8 mouse cellular contexts compared by ENCODE assay signal in the genomic region with DNA sequence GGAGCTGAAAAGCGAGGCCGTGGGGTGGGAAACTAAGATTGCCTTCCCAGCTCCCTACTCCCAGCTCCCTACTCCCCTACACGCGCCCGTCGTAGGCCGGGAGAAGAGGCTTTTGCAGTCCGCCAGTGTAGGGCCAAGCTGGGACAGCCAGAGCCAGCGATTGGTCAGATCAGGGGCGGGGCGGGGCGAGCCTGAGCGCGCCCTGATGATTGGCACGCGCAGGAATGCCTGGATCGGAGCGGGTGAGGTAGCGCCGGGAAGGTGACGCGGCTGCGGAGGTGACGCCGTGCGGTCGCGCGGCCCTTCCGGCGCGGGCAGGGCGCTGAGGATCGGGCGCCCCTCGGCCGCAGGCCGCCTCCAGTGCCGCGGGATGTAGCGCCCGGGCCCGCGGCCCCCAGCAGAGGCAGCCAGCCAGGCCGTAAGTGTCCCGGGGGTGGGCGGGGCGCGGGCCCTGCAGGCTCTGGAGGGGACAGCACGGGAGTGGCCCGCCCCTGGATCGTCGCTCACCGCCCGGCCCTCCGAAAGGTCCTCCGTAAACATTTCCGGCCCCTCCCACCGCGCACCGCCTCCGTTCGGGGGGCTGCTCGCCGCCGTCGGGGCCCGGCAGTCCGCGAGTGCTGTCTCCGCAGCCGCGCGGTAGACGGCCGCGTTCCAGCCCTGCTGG. TPM values are rescaled to one million over a fixed set of nuclear protein-coding genes. Genes with fewer than 3 reads are reported as not detected.
A peak's percentile ranks its signal among the peaks of the same experiment; 100 is the strongest.
DNase-seq lines count a peak whose midpoint lies in the region; ATAC-seq and TF ChIP-seq lines count a peak whose summit lies in the region.

A gene (plus strand): TSS at position 211 of the 664 bp plus-strand sequence.

- ATAC-seq in heart, embryonic 11.5 days (replicated peaks; ENCODE audit: insufficient number of reproducible peaks, low FRiP score, low TSS enrichment): peak; percentile 100
- ATAC-seq in kidney, embryonic 16.5 days (ENCODE audit: low FRiP score, low TSS enrichment): peak; percentile 100

- H3K36me3 ChIP-seq in C2C12 (ENCODE audit: control insufficient read depth, insufficient read depth) (peaks cover 9% of the 10 kb centered on the region), myocyte (ENCODE audit: control insufficient read depth, insufficient read depth) (peaks cover 28% of the 10 kb centered on the region)
- peaks cover 63% of the 10 kb centered on the region for H3K36me3 ChIP-seq in erythroblast, embryonic 14.5 days (ENCODE audit: control insufficient read depth)
- H3K36me3 ChIP-seq in heart, embryonic 11.5 days (ENCODE audit: control insufficient read depth, insufficient read depth, low read length): no peaks in the 10 kb centered on the region
- H3K36me3 ChIP-seq in kidney, embryonic 16.5 days (ENCODE audit: insufficient read depth, low read length): peaks cover 12% of the 10 kb centered on the region
- H3K36me3 ChIP-seq in liver, adult 2 months (ENCODE audit: control insufficient read depth, insufficient read depth, low read length): no peaks in the 10 kb centered on the region
- H3K36me3 ChIP-seq in splenic B cell, adult 2 months (ENCODE audit: control insufficient read depth, insufficient read depth, low read length, poor library complexity, severe bottlenecking): no peaks in the 10 kb centered on the region

- DNase-seq in brain, embryonic 14.5 days (ENCODE audit: low read depth): peak; percentile 99
- peak; percentile 89 for DNase-seq in liver, adult 2 months (ENCODE audit: extremely low read depth, low read depth, low spot score)
- peak; percentile 93 for DNase-seq in splenic B cell, adult 2 months (ENCODE audit: low read depth, low spot score)

- WGBS in heart, embryonic 11.5 days (ENCODE audit: insufficient replicate concordance): under 1% methylated on average over 75 of the region's 77 CpGs
- under 1% methylated on average over 75 of the region's 77 CpGs for WGBS in kidney, embryonic 16.5 days
- WGBS in liver, adult 2 months: 1% methylated on average over 57 of the region's 77 CpGs

- H3ac ChIP-seq in C2C12 (ENCODE audit: control insufficient read depth, insufficient read length, low read depth) (peak within 1 kb of the TSS; percentile 92), myocyte (ENCODE audit: control insufficient read depth, insufficient read length) (peak within 1 kb of the TSS; percentile 100)

- peak within 1 kb of the TSS; percentile 92 for H3K27ac ChIP-seq in heart, embryonic 11.5 days (ENCODE audit: low read depth, low read length)
- peak within 1 kb of the TSS; percentile 96 for H3K27ac ChIP-seq in kidney, embryonic 16.5 days (ENCODE audit: low read length)
- peak within 1 kb of the TSS; percentile 93 for H3K27ac ChIP-seq in liver, adult 2 months (replicated peaks; ENCODE audit: insufficient read depth, low read depth, low read length)

- H3K4me3 ChIP-seq in C2C12 (ENCODE audit: insufficient read depth, poor library complexity, severe bottlenecking) (peak within 1 kb of the TSS; percentile 82), myocyte (peak within 1 kb of the TSS; percentile 51)
- peak within 1 kb of the TSS; percentile 93 for H3K4me3 ChIP-seq in erythroblast, embryonic 14.5 days (replicated peaks)
- peak within 1 kb of the TSS; percentile 96 for H3K4me3 ChIP-seq in heart, embryonic 11.5 days (ENCODE audit: low read depth, low read length)
- peak within 1 kb of the TSS; percentile 88 for H3K4me3 ChIP-seq in kidney, embryonic 16.5 days (ENCODE audit: low read length)
- peak within 1 kb of the TSS; percentile 91 for H3K4me3 ChIP-seq in liver, adult 2 months (ENCODE audit: insufficient read depth, low read depth, low read length)

- H3K9me3 ChIP-seq in erythroblast, embryonic 14.5 days (ENCODE audit: control insufficient read depth, low read length): no peaks in the 10 kb centered on the region
- H3K9me3 ChIP-seq in heart, embryonic 11.5 days (replicated peaks; ENCODE audit: control insufficient read depth, low read length): no peaks in the 10 kb centered on the region
- H3K9me3 ChIP-seq in kidney, embryonic 16.5 days (ENCODE audit: low read length): no peaks in the 10 kb centered on the region

- H3K79me3 ChIP-seq in C2C12 (ENCODE audit: low read depth): peaks cover 45% of the 10 kb centered on the region

- H3K79me2 ChIP-seq in C2C12 (ENCODE audit: control insufficient read depth, insufficient read depth) (peaks cover 48% of the 10 kb centered on the region), myocyte (ENCODE audit: control insufficient read depth, insufficient read depth) (peaks cover 47% of the 10 kb centered on the region)
- peaks cover 26% of the 10 kb centered on the region for H3K79me2 ChIP-seq in liver, adult 2 months (ENCODE audit: control insufficient read depth, insufficient read depth, low read length)

- H3K4me2 ChIP-seq in heart, embryonic 11.5 days: peak within 1 kb of the TSS; percentile 85
- peak within 1 kb of the TSS; percentile 62 for H3K4me2 ChIP-seq in kidney, embryonic 16.5 days (replicated peaks; ENCODE audit: low read depth, low read length)
- peak within 1 kb of the TSS; percentile 91 for H3K4me2 ChIP-seq in myocyte (ENCODE audit: low read depth)

- H3K4me1 ChIP-seq in erythroblast, embryonic 14.5 days (ENCODE audit: control insufficient read depth): peaks cover 57% of the 10 kb centered on the region
- peaks cover 32% of the 10 kb centered on the region for H3K4me1 ChIP-seq in heart, embryonic 11.5 days (ENCODE audit: control insufficient read depth, insufficient read depth, low read length)
- peaks cover 48% of the 10 kb centered on the region for H3K4me1 ChIP-seq in kidney, embryonic 16.5 days (ENCODE audit: insufficient read depth, low read length)
- peaks cover 27% of the 10 kb centered on the region for H3K4me1 ChIP-seq in liver, adult 2 months (ENCODE audit: control insufficient read depth, insufficient read depth, low read length)

- TF ChIP-seq POLR2A in brain, embryonic 14.5 days (IDR thresholded peaks at IDR 0.05; ENCODE audit: borderline replicate concordance, extremely low read depth, insufficient read depth, insufficient read length, poor library complexity, severe bottlenecking): peak; percentile 93
- peak; percentile 87 for TF ChIP-seq POLR2A in liver, adult 2 months (IDR thresholded peaks at IDR 0.05; ENCODE audit: extremely low read depth, insufficient read depth, low read length)
- peak; percentile 78 for TF ChIP-seq POLR2A in myocyte (IDR thresholded peaks at IDR 0.05; ENCODE audit: insufficient read length, low read depth)

- H3K27me3 ChIP-seq in C2C12 (ENCODE audit: control insufficient read depth, insufficient read depth, insufficient read length): no peaks in the 10 kb centered on the region
- H3K27me3 ChIP-seq in erythroblast, embryonic 14.5 days (ENCODE audit: control insufficient read depth): no peaks in the 10 kb centered on the region
- H3K27me3 ChIP-seq in heart, embryonic 11.5 days (ENCODE audit: control insufficient read depth, insufficient read depth, low read length): no peaks in the 10 kb centered on the region
- no peaks in the 10 kb centered on the region for H3K27me3 ChIP-seq in kidney, embryonic 16.5 days (ENCODE audit: insufficient read depth, low read length)
- no peaks in the 10 kb centered on the region for H3K27me3 ChIP-seq in liver, adult 2 months (ENCODE audit: control insufficient read depth, insufficient read depth, low read length)
- no peaks in the 10 kb centered on the region for H3K27me3 ChIP-seq in myocyte (ENCODE audit: control insufficient read depth, insufficient read depth, insufficient read length)
- no peaks in the 10 kb centered on the region for H3K27me3 ChIP-seq in splenic B cell, adult 2 months (ENCODE audit: control insufficient read depth, insufficient read depth, low read length, poor library complexity, severe bottlenecking)

- TF ChIP-seq CTCF in C2C12 (IDR thresholded peaks at IDR 0.05; ENCODE audit: control insufficient read depth, insufficient read depth, insufficient read length): no peak
- TF ChIP-seq CTCF in brain, embryonic 14.5 days (IDR thresholded peaks at IDR 0.05; ENCODE audit: borderline replicate concordance, extremely low read depth, insufficient read depth, insufficient read length): no peak
- TF ChIP-seq CTCF in liver, adult 2 months (IDR thresholded peaks at IDR 0.05; ENCODE audit: low read depth, low read length): no peak

- H3K9ac ChIP-seq in heart, embryonic 11.5 days (ENCODE audit: low read depth, low read length): peak within 1 kb of the TSS; percentile 82
- H3K9ac ChIP-seq in kidney, embryonic 16.5 days (replicated peaks; ENCODE audit: low read length): peak within 1 kb of the TSS; percentile 93
- peak within 1 kb of the TSS; percentile 98 for H3K9ac ChIP-seq in liver, adult 2 months (ENCODE audit: low read depth, low read length)

TF ChIP-seq in C2C12, 6 proteins besides CTCF, POLR2A, EP300 and RAD21:
- TF ChIP-seq CEBPB (IDR thresholded peaks at IDR 0.05; ENCODE audit: low read depth): no peak
- TF ChIP-seq FOSL1 (IDR thresholded peaks at IDR 0.05; ENCODE audit: insufficient read depth, low read length, poor library complexity, severe bottlenecking): no peak
- TF ChIP-seq USF1 (IDR thresholded peaks at IDR 0.05; ENCODE audit: low read depth): no peak
- peak; percentile 82 for TF ChIP-seq MAX (IDR thresholded peaks at IDR 0.05)
- TF ChIP-seq MYOG (IDR thresholded peaks at IDR 0.05; ENCODE audit: control insufficient read depth, extremely low read depth, insufficient read length): no peak
- TF ChIP-seq MYOD1 (IDR thresholded peaks at IDR 0.05; ENCODE audit: control insufficient read depth, insufficient read length, low read depth): no peak

TF ChIP-seq in myocyte, 11 proteins besides CTCF, POLR2A, EP300 and RAD21:
- peak; percentile 97 for TF ChIP-seq POLR2AphosphoS2 (IDR thresholded peaks at IDR 0.05; ENCODE audit: insufficient read length, low read depth)
- no peak for TF ChIP-seq E2F4 (IDR thresholded peaks at IDR 0.05; ENCODE audit: insufficient read depth)
- peak in 1 of 3 experiments; percentile 24 for TF ChIP-seq MYOG (IDR thresholded peaks at IDR 0.05; ENCODE audit: control insufficient read depth in 1 of 3, insufficient read depth in 1 of 3, insufficient read length in 2 of 3, low read depth in 2 of 3)
- no peak for TF ChIP-seq CEBPB (IDR thresholded peaks at IDR 0.05; ENCODE audit: insufficient read depth, poor library complexity, severe bottlenecking)
- TF ChIP-seq MYOD1 (IDR thresholded peaks at IDR 0.05; ENCODE audit: control insufficient read depth in 1 of 3, insufficient read length in 2 of 3, low read depth in 2 of 3): peak in 1 of 3 experiments; percentile 44

RNA-seq across cellular contexts. Expression of the gene that starts here (rescaled TPM):
- 65.7 TPM for polyA plus RNA-seq in C2C12 (2012; fragmentation: generic; extraction: Trizol)
- polyA plus RNA-seq in brain, embryonic 14.5 days (2012; rRNA removed): 49.7 and 61.1 TPM in 2 replicates
- 58.2 and 72.8 TPM in 2 replicates for polyA plus RNA-seq in erythroblast, embryonic 14.5 days (2012)
- polyA plus RNA-seq in heart, embryonic 11.5 days (2014; fragmentation: Nextera tagmentation; extraction: Ambion mirVana): 129 and 130 TPM in 2 replicates
- polyA plus RNA-seq in kidney, embryonic 16.5 days (2015; fragmentation: Nextera tagmentation; extraction: Ambion mirVana): 98.2 and 101 TPM in 2 replicates
- 71.5 and 81.2 TPM in 2 replicates for total RNA-seq in liver, adult 2 months (2014; rRNA removed)
- polyA plus RNA-seq in liver, adult 2 months (2012; rRNA removed): 92.7 and 105 TPM in 2 replicates
- polyA plus RNA-seq in myocyte (2012; fragmentation: generic; extraction: Trizol): 87.9 TPM

Comparison
In these comparisons a context has a peak if more than half of its experiments do, and no peak if none do; other contexts are left out.
1. Peak in every context shown above with its lines: DNase-seq, ATAC-seq, H3K4me3 ChIP-seq and H3K27ac ChIP-seq.